Mouse (Mus musculus): ENCODE results near the gene Elf2. TPM values are rescaled to one million over a fixed set of nuclear protein-coding genes. Genes with fewer than 3 reads are reported as not detected.
"Not testable (repeated sequence)": the region's sequence is repeated elsewhere in the genome, so short reads cannot be mapped to it uniquely, and the experiment has no call there.

Elf2 gene
- total and polyA plus RNA-seq, 3 experiments: 25.6 to 56.9 (median 55.7) TPM

DNA sequence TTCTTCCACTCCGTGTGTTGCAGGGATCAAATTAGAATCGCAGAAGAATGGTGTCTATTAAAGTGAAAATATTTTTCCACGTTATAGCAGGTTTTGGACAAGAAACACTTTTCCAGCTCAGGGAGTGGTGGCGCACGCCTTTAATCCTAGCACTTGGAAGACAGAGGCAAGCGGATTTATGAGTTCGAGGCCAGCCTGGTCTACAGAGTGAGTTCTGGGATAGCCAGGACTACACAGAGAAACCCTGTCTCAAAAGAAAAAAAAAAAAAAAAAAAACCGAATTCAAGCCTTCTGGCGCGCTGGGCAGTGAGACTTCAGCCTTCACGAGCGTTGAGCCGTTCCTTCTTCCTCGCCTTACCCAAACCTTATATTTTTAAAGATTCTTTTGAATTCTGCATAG lies 17.2 kb upstream of the Elf2 start:
- Histone ChIP-seq H3K4me3 (no peak overlapping the region; the same call in 1 of the 2 replicates), H3K79me2 (replicated peaks; ENCODE audit: control insufficient read depth, insufficient read depth, low read length) (no peaks in the 10 kb centered on the region), H3K27ac (no peak overlapping the region), H3K36me3 (ENCODE audit: control insufficient read depth, insufficient read depth, low read length) (no peaks in the 10 kb centered on the region), H3K27me3 (ENCODE audit: control insufficient read depth, insufficient read depth, low read length) (no peaks in the 10 kb centered on the region), H3K4me1 (ENCODE audit: control insufficient read depth, insufficient read depth, low read length) (no peaks in the 10 kb centered on the region; the same call in 1 of the 2 replicates), H3K9ac (ENCODE audit: low read depth, low read length) (no peak overlapping the region)
- 69% methylated on average over 14 of the region's 14 CpGs for WGBS
- TF ChIP-seq POLR2A (IDR thresholded peaks at IDR 0.05; ENCODE audit: insufficient read depth, low read depth, low read length): no peak
- no peak for TF ChIP-seq EP300 (IDR thresholded peaks at IDR 0.05; ENCODE audit: insufficient read depth, low read depth, low read length)
- TF ChIP-seq CTCF (IDR thresholded peaks at IDR 0.05): no peak
- intact Hi-C loops (cut with DNase I): no loop called here
- DNase-seq: no peak

DNA sequence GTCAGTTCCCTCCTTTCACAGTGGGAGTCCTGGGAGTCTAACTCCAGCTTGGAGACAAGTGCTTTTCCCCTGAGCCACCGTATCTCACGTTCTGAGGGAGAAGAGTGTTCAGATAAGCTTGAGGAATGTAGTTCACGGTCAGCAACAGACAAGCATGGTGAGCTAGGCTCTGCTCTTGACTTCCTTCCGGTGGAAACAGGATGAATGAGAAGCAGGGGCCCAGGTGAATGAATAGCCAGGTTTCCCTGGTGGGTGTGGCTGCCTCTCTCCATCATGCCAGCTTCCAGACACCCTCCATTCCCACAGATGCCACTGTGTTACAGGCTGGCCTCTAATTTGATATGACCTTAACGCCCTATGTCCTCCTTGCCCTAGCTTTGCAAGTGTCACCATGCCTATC lies 16.6 kb upstream of the Elf2 start:
- H3K27ac ChIP-seq: no peak overlapping the region
- intact Hi-C loops (cut with DNase I): no loop called here
- no peaks in the 10 kb centered on the region for H3K36me3 ChIP-seq (ENCODE audit: control insufficient read depth, insufficient read depth, low read length)
- DNase-seq: no peak
- no peak overlapping the region for H3K9ac ChIP-seq (ENCODE audit: low read depth, low read length)
- H3K27me3 ChIP-seq (ENCODE audit: control insufficient read depth, insufficient read depth, low read length): no peaks in the 10 kb centered on the region
- TF ChIP-seq POLR2A (IDR thresholded peaks at IDR 0.05; ENCODE audit: insufficient read depth, low read depth, low read length) (no peak), CTCF (IDR thresholded peaks at IDR 0.05) (no peak)
- no peaks in the 10 kb centered on the region; the same call in 1 of the 2 replicates for H3K4me1 ChIP-seq (ENCODE audit: control insufficient read depth, insufficient read depth, low read length)
- 25% methylated on average over 5 of the region's 5 CpGs for WGBS
- no peak overlapping the region for H3K4me3 ChIP-seq
- H3K79me2 ChIP-seq (replicated peaks; ENCODE audit: control insufficient read depth, insufficient read depth, low read length): no peaks in the 10 kb centered on the region

DNA sequence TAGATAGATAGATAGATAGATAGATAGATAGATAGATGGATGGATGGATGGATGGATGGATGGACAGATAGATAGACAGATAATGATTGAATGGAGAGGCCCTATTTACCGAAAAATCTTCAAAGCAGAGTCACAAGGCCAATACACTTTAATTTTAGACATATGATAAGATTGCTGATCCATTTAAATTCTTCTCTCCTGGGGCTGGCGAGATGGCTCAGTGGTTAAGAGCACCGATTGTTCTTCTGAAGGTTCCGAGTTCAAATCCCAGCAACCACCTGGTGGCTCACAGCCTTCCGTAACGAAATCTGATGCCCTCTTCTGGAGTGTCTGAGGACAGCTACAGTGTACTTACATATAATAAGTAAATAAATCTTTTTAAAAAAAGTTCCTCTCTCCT lies 14.5 kb upstream of the Elf2 start:
- 89% methylated on average over 6 of the region's 6 CpGs for WGBS
- not testable (repeated sequence) for H3K4me1 ChIP-seq (ENCODE audit: control insufficient read depth, insufficient read depth, low read length); H3K27me3 ChIP-seq (ENCODE audit: control insufficient read depth, insufficient read depth, low read length); H3K27ac ChIP-seq; H3K9ac ChIP-seq (ENCODE audit: low read depth, low read length); H3K36me3 ChIP-seq (ENCODE audit: control insufficient read depth, insufficient read depth, low read length); H3K4me3 ChIP-seq; H3K79me2 ChIP-seq (replicated peaks; ENCODE audit: control insufficient read depth, insufficient read depth, low read length); DNase-seq
- intact Hi-C loops (cut with DNase I): loop anchor here (5.0 kb wide), 1 partner anchor 123 kb away; no protein-coding TSS in a partner anchor

DNA sequence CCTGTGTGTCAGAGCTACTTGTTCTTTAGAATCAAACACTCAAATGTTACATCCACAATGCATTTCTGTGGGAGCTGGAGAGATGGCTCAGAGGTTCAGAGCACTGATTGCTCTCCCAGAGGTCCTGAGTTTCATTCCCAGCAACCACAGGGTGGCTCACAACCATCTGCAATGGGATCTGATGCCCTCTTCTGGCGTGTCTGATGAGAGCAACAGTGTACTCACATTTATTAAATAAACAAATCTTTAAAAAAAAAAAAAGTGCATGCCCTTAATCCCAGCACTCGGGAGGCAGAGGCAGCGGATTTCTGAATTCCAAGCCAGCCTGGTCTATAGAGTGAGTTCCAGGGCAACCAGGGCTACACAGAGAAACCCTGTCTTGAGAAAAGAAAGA lies 13.6 kb upstream of the Elf2 start:
- intact Hi-C loops (cut with DNase I): loop anchor here (5.0 kb wide), 1 partner anchor 122 kb away; no protein-coding TSS in a partner anchor
- H3K4me1 ChIP-seq (ENCODE audit: control insufficient read depth, insufficient read depth, low read length): no peaks in the 10 kb centered on the region; the same call in 1 of the 2 replicates
- H3K4me3 ChIP-seq: no peak overlapping the region
- TF ChIP-seq CTCF (IDR thresholded peaks at IDR 0.05): no peak
- TF ChIP-seq EP300 (IDR thresholded peaks at IDR 0.05; ENCODE audit: insufficient read depth, low read depth, low read length): no peak
- no peak for TF ChIP-seq POLR2A (IDR thresholded peaks at IDR 0.05; ENCODE audit: insufficient read depth, low read depth, low read length)
- no peak for DNase-seq
- H3K27ac ChIP-seq: no peak overlapping the region
- H3K27me3 ChIP-seq (ENCODE audit: control insufficient read depth, insufficient read depth, low read length): no peaks in the 10 kb centered on the region
- no peaks in the 10 kb centered on the region for H3K36me3 ChIP-seq (ENCODE audit: control insufficient read depth, insufficient read depth, low read length)
- H3K79me2 ChIP-seq (replicated peaks; ENCODE audit: control insufficient read depth, insufficient read depth, low read length): no peaks in the 10 kb centered on the region
- 82% methylated on average over 3 of the region's 3 CpGs for WGBS
- H3K9ac ChIP-seq (ENCODE audit: low read depth, low read length): no peak overlapping the region

DNA sequence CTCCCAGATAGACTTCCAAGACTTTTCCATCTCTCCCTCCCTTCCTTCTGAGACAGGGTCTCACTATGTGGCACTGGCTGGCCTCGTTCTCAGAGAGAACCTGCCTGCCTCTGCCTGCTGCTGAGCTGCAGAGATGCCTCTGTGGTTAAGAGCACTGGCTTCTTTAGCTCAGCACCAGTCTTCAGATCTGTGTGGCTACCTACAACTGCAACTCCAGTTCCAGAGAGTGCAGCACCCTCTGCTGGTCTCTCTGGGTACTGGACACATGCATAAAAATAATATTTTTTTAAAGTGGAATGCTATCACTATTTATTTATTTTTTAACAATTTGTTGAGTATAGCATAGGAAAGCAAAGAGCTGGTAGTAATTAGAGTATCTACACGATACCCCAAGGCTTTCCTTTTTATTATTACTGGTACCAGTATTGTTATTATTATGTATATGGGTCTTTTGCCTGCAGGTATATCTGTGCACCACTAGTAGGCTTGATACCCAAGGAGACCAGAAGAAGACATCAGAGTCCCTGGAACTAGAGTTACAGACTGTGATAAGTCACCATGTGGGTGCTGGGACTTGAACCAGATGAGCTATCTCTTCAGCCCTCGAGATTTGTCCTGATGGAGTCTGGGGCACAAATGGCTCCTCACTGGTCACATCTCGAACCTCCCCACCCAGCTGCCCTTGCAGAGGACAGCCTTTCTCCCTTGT lies 13.0 kb upstream of the Elf2 start:
- WGBS: 77% methylated on average over 4 of the region's 4 CpGs
- intact Hi-C loops (cut with DNase I): loop anchor here (1.0 to 5.0 kb wide), 2 partner anchors 64 to 121 kb away; no protein-coding TSS in a partner anchor
- Histone ChIP-seq H3K9ac (ENCODE audit: low read depth, low read length) (no peak overlapping the region), H3K27me3 (ENCODE audit: control insufficient read depth, insufficient read depth, low read length) (no peaks in the 10 kb centered on the region), H3K4me1 (ENCODE audit: control insufficient read depth, insufficient read depth, low read length) (no peaks in the 10 kb centered on the region; the same call in 1 of the 2 replicates), H3K36me3 (ENCODE audit: control insufficient read depth, insufficient read depth, low read length) (no peaks in the 10 kb centered on the region), H3K27ac (no peak overlapping the region), H3K79me2 (replicated peaks; ENCODE audit: control insufficient read depth, insufficient read depth, low read length) (no peaks in the 10 kb centered on the region), H3K4me3 (no peak overlapping the region)
- TF ChIP-seq CTCF (IDR thresholded peaks at IDR 0.05) (peak; percentile 95), EP300 (IDR thresholded peaks at IDR 0.05; ENCODE audit: insufficient read depth, low read depth, low read length) (0 out of 2 replicates have a peak, but pooled peaks have one; percentile 63), POLR2A (IDR thresholded peaks at IDR 0.05; ENCODE audit: insufficient read depth, low read depth, low read length) (no peak)
- DNase-seq: peak; percentile 44 to 78

DNA sequence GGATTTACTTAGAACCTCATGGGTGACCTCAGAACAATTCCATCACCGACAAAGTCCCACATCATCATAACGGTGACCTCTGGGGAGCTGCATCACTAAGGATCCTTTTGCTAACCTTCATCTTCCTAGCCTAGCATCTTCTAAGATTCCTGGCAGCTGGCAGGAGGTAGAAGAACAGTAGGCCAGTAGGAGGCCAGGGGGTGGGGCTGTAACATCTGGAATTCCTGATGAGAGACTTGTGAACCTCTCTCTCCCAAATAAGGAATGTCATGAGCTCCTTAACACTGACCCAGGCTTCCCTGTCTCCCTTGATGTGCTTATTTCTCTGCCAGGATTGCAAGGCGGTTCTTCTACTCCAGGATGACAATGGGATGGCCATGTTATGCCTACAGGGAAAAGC lies 10.3 kb upstream of the Elf2 start:
- WGBS: 43% methylated on average over 3 of the region's 3 CpGs
- no peaks in the 10 kb centered on the region for H3K36me3 ChIP-seq (ENCODE audit: control insufficient read depth, insufficient read depth, low read length)
- H3K27ac ChIP-seq: no peak overlapping the region
- H3K4me3 ChIP-seq: no peak overlapping the region
- no peaks in the 10 kb centered on the region; the same call in 1 of the 2 replicates for H3K4me1 ChIP-seq (ENCODE audit: control insufficient read depth, insufficient read depth, low read length)
- H3K79me2 ChIP-seq (replicated peaks; ENCODE audit: control insufficient read depth, insufficient read depth, low read length): no peaks in the 10 kb centered on the region
- DNase-seq: no peak
- no peak overlapping the region for H3K9ac ChIP-seq (ENCODE audit: low read depth, low read length)
- no peaks in the 10 kb centered on the region for H3K27me3 ChIP-seq (ENCODE audit: control insufficient read depth, insufficient read depth, low read length)
- intact Hi-C loops (cut with DNase I): loop anchor here (5.0 kb wide), 1 partner anchor 119 kb away; no protein-coding TSS in a partner anchor
- TF ChIP-seq EP300 (IDR thresholded peaks at IDR 0.05; ENCODE audit: insufficient read depth, low read depth, low read length): no peak

Data from heart, adult 2 months (tissue).